Mouse (Mus musculus) left cerebral cortex, adult 11 months (tissue): Measurements from ENCODE around the gene Unc119.

Experiments used
- DNase-seq: peaks from one replicate; pipeline ENCODE4 v3.0.0; 2022; ENCODE audit warnings: low spot score

Gene Unc119

DNA sequence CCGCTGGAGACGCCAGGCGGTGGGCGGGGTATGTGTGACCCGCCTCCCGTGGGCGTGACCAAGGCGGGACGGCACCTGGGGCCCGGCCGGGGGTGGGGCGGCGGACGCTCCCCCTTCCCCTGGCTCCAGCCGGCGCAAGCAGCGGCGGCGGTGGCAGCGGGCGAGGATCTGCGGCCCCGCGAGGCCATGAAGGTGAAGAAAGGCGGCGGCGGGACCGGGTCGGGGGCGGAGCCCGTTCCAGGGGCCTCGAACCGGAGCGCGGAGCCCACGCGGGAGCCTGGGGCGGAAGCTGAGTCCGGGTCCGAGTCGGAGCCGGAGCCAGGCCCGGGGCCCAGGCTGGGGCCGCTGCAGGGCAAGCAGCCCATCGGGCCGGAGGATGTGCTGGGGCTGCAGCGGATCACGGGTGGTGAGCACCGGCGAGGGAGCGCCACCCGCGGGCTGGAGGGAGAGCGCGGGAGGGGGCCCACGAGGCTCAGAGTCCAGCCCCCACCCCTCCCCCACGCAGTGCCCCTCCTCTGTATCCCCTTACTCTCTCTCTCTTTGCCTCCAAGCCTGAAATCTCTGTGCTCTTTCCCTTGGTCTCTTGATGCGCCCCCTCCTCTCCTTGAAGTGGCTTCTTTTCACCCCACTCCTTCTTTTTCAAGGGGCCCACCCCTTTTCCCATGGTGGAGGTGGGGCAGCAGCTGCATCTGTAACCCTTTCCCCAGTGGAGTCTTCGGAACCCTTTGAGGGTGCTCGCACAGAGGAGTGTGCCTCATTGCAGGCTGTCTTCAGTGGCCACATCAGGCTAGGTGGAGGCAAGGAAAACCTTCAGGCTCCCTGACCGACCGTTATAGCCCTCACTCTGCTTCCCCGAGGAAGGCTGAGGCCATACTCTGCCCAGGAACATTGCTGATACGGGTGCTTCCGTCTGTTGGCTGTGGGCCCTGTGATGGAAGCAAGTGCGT lies at the start of gene Unc119:
Gene Unc119 (plus strand): TSS at position 102 of the 947 bp plus-strand sequence.
- peak; percentile 54 for DNase-seq

DNA sequence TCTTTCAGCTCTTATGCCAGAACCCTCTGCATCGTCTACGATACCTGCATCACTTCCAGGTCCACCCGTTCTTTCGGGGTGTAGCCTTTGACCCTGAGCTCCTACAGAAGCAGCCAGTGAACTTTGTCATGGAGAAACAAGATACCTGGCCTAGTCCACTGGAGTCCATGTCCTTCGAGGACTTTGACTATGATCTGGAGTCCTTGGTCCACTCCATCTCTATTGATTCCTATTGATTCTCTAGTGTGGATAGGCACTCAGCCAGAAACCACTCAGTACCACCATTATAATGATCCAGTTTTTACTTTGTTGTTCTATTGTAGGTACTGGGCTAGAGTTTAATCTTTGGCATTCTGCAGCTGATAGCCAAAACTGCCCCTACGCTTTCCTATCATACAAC lies 48.7 kb upstream of the Unc119 start:
- DNase-seq = no peak

DNA sequence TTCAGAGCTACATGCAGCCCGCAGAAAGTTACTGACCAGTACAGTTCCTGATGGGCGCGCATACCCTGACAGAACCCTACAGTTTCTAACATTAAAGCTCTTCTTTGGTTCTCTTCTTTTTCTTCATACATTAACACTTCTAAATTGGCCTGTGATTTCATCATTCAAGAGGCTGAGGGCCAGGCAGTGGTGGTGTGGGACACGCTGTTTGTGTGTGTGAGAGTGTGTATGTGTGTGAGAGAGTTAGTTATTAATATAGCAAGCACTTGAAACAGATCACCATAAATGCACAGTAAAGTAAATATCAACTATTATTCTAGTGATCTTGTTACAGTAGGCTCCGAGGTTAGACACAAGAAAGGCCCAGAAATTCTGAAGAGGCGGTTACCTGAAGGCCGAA lies 42.4 kb upstream of the Unc119 start:
- DNase-seq = no peak

DNA sequence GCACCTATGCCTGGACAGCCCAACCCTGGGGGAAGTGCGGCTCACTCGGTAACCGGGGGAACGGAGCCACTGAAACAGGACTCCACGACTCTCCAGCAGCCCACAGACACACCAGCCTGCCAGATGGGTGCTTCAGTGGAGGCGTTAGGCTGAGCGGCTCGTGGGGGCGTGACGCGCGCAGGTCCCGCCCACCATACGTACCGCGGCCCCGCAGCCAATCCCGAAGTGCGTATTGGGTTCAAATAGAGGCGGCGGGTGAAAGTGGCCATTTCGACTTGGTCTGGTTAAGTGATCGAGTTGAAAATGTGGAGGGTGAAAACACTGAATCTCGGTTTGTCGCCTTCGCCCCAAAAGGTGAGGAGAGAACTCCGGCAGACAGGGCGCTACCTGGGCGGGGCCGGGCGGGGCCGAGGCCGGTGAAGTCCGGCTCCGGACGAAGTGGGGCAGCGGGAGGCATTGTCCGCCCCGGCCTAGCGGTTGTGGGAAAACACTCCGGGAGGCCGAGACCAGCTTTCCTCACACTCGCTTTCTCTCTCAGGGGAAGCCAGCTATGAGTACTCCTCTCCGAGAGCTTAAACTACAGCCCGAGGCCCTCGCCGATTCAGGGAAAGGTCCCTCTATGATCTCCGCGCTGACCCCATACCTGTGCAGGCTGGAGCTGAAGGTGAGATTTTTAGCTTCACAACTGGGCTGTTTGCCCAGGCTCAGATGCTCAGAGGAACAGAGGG lies 41.8 kb upstream of the Unc119 start, which contains the start of gene Spag5:
Gene Spag5 (plus strand): TSS at position 173 of the 728 bp plus-strand sequence.
- DNase-seq = peak; percentile 85

DNA sequence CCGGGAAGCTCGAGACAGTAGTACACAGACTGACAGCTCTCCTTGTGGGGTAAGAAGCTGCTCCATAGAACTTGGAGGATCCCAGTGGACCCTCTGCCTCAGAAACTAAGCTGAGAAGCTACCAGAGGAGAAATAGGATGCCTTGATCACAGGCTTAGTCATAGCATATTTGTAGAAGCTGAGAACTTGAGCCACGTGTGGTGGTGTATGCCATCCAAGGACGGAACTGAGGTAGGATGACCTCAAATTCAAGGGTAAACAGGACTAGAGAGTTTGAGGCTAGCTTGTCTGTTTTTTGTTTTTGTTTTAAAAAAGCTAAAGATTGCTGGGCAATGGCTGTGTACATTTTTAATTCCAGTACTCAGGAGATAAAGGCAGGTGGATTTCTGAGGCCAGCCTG lies 38.0 kb upstream of the Unc119 start:
- no peak for DNase-seq

DNA sequence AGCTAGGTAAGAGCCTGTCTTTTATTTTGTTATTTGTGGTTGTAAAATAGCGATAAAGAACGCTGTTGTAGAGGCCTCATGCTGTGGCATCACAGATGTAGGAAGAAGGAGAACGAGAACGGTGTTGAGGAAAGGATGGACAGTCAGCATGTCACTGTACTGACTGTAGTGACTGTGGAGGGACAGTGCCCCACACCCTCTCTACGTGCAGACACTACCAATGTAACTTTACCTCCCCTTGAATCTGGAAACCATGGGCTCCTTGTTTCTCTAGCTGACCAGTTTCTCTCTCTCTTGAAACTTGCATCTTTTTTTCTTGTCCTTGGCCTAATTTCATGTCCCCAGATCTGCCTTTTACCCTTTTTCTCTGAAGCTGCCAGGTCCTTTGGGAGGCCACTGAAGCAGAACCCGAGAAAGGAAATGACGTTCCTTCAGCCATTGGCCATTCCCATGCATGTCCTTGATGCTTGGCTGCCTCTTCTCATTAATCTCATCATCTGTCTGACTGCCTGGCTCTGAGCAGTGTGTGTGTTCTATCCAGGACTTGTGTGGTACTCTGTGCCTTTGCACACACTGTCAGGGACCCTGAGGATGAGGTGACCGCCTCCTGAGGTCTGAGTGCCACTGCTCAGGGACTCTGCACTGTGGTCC lies 32.3 kb upstream of the Unc119 start:
- no peak for DNase-seq

DNA sequence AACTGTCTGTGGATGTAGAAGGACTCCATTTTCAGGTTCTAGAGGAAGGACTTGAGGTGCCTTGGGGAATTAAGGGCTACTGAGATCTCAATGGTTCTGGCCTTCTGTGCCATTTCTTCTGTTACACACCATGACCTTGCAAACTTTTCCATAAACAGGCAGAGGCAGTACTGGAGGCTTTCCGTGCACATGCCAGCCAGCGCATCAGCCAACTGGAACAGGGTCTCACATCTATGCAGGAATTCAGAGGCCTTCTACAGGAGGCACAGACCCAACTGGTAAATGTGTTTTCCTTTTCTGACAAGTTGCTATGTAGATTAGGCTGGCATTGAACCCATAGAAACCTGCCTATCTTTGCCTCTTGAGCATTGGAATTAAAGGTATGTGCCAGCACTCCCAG lies 29.6 kb upstream of the Unc119 start:
- DNase-seq = no peak

DNA sequence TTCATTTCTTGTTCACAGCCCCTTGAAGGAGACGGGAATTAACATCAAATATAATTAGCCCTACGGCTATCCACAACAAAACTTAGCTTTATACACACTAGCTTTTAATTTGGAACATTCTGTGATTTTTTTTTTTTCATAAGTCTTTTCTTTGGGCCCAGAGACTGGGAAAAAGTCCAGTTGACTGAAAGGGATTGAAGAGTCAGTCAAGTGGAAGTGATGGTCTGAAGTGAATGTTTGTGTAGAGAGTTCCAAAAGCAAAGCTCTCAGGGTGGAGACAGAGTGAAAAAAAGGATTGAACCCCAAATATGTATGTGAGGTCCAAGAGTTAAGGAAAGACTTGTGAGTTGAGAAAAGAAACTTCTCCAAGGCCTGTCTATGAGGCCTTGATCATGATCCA lies 24.9 kb upstream of the Unc119 start:
- no peak for DNase-seq

DNA sequence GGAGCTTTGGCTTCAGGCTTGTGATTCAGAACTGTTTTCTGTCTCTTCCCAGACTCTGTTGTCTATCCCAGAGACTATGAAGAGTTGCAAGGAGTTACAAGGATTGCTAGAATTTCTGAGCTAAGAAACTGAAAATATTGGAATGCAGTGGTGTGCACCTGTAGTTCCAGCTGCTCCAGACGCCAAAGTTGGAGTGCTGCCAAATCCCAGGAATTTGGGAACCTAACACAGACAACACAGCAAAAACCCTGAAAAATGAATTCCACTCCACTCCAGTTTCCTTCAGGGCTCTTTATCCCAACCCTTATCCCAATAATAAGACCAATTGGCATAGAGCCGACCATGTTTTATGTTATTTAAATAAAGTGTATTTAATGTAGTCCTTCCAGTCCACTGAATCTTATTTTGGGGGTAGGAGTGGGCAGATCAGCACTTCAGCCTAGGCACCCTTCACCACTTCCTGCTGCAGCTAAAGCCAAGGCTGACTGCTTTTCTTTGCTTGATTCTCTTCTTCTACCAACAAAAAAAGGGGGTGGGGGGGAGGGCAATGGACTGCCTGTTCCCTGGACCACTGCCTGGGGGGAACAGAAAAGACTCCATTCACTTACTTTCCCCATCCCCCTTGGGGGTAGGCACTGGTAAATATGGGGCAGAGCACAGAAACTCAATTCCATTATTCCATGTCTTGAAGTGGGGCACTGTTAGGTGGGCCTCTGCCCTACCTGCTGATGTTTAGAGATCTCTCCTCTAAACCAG lies 21.0 kb upstream of the Unc119 start:
- DNase-seq = no peak

DNA sequence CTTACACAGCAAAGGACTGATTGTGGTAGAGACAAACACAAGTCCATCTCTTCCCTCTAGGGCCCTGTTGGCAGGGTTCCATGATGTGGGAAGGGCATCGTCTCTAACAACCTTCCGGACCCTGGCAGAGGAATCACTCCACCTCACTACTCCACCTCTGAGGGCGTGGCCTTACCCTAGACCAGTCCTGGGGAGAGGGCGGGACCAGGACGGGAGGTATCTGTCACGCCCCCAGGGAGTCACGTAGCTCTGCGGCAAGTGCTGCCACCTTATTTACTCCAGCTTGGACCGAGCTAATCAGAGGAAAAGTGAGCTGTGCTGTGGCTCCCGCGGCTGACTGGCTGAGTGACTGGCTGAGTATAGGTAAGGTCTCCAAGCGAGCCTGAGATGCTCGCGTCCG lies 20.4 kb upstream of the Unc119 start, which contains the start of gene Aldoc:
Gene Aldoc (plus strand): TSS at position 109 of the 400 bp plus-strand sequence.
- peak; percentile 84 for DNase-seq

DNA sequence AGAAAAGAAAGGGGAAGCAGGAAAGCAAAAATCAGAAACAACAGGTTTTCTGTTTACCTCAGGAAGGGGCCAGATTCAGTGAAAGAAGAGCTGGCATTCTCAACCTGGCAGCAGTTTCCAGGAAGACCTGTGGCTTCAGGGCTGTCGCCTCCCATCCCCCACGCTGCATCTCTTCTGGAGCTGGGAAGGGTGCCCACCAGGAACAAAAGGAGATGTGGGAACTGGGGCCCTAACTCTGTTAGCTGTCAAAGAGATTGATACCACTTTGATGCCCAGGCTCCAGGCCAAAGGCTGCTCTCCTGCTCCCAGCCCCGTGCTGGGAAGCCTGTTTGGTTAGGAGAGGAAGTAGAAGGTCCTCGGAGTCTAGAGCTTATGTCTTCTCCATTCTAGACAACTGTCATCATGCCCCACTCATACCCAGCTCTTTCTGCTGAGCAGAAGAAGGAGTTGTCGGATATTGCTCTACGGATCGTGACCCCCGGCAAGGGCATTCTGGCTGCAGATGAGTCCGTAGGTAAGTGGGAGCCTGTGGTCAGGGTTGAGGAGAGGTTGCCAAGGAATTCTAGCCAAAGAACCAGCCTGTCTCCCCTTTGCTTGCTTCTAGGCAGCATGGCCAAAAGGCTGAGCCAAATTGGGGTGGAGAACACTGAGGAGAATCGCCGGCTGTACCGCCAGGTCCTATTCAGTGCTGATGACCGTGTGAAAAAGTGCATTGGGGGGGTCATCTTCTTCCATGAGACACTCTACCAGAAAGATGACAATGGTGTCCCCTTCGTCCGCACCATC lies 19.1 kb upstream of the Unc119 start:
- DNase-seq = no peak

DNA sequence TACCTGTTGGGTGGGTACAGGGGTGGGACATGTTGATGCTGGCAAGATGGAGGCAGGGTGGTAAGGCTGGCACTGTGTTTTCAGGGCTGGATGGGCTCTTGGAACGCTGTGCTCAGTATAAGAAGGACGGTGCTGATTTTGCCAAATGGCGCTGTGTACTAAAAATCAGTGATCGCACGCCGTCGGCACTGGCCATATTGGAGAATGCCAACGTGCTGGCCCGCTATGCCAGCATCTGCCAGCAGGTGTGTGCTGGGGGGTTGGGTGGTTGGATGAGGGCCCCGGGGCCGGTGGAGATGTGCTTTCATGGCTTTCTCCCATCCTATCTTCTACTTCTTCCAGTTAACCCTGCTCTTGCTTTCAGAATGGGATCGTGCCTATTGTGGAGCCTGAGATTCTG lies 18.3 kb upstream of the Unc119 start:
- no peak for DNase-seq

DNA sequence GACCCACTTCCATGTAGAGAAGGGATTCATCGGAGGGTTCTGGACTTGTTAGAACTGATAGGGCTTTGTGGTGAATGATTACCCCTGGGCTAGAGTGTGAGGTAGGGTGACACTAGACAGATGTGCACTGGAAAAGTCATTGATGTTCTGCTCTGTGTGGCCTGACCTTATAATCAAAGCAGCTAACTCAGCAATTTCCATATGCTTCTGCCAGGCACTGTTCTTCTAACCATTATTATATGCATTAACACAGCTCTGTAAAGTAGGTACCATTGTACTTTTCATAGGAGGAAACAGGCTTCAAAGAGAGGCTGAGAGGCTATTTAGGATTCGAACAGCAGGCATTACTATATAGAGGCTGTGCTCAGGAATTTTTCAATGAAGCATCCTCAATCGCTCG lies 16.1 kb upstream of the Unc119 start:
- no peak for DNase-seq

DNA sequence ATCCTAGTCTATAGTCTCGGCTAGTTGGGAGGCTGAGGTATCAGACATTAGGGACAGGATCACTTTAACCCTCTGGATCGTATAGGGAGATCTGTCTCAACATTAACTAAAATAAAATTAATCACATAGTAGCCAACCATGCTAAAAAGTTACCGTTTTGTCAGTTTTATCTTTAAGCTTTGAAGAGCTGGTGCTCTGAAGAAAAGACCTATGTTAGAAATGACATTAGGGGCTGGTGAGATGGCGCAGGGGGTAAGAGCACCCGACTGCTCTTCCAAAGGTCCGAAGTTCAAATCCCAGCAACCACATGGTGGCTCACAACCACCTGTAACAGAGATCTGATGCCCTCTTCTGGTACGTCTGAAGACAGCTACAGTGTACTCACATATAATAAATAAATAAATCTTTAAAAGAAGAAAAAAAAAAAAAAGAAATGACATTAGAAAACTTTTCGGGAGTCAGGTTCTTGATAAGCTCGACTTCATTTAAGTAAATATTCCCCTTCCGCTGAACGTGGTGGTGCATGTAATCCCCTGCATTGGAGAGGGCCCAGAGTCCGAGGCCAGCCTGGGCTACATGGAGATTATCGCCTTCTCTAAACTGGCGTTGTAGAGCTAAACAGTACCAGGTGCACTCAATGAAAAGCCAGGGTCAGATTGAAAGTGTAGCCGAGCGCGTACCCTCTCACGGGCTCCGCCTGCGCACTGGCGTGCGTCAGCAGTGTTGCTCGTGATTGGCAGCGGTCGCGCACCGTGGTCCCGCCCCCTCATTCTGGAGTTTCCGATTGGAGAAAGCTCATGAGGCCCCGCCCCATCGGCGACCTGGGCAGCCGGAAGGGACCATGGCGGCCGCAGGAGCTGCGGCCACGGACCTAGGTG lies 15.4 kb upstream of the Unc119 start, which contains the start of gene Pigs:
Gene Pigs (plus strand): TSS at position 782 of the 878 bp plus-strand sequence.
- peak; percentile 92 for DNase-seq

DNA sequence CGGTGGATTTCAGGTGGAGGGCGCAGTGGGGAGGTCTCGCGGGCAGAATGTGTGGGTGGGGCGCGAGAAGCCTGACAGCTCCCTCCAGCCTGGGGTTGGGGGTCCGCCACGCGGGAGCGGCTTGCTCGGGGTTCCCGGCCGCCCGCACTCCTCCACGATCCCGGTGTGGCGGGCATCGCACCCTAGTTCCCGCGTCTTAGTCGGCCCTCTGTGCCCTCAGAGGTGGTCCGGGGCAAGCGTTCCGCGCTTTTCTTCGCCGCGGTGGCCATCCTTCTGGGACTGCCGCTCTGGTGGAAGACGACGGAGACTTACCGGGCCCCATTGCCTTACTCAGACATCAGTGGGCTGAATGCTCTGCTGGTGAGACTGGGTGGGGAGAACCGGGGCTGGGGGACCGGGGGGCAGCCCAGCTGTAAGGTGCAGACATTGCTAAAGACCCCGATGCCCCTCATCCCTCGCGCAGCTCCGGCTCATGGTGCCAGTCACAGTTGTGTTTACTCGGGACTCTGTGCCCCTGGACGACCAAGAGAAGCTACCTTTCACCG lies 14.7 kb upstream of the Unc119 start:
- DNase-seq = no peak

DNA sequence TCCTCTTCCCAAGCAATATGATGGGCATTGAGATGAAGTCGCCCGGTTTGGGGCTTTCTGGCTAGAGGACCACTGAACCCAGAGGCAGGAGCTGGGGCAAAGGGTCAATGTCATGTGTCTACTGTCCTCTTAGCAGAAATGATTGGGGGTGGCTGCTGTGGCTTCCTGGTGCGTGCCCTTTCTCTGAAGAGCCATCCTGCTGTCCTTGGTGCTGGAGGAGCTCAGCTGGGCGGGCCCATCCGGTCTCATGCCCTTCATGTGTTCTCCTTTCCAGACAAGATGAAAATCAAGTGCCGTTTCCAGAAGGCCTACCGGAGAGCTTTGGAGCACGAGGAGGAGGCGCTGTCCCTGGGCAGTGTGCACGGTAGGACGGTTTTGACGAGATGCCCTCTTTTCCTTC lies 10.6 kb upstream of the Unc119 start:
- DNase-seq = no peak

DNA sequence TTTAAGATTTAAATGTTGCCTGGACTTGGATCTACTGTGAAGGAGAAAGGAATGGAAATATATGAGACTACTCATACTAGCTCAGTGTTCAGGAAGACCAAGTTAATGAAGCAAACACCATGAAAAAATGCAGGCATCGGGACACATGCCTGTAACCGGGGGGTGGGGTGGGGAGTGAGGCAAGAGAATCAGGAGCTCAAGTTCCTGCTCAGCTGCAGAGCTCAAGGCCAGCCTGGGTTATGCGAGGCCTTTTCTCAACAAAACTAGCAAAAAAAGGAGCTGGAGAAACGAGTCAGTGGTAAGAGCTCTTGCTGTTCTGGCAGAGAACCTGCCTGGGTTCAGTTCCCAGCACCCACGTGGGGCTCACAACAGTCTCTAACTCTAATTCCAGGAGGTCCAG lies 9.3 kb upstream of the Unc119 start:
- DNase-seq = no peak

DNA sequence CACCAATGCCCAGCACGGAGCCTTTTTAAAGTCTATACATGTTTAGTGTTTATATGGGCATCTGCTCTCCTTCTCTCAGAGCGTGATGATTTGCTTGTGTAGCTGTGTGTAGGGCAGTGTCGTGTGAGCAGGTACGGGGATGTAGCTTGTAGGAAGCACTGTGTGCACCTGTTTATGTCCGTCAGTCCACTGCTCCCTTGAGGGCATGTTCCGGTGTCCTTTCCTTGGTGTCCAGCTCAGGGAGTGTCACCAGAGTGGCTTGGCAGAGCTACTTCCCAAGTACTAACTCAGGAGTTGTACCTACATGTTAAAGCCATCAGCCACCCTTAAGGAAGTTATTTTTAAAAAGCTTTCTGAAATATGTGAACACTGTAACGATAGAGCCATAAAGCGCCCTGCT lies 6.2 kb upstream of the Unc119 start:
- DNase-seq = no peak

DNA sequence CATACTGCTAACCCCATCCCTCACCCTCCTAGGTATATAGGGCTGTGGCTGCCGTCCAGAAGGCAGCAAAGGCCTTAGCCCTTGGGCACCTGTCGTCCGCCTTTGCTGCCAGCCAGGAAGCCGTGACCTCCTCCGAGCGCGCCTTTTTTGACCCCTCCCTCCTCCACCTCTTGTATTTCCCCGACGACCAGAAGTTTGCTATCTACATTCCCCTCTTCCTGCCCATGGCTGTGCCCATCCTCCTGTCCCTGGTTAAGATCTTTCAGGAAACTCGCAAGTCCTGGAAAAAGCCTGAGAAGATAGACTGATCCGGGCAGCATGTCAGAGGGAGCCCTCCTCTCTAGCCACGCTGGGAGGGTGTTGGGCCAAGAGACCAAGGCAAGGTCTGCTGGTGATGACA lies 1.6 kb upstream of the Unc119 start:
- no peak for DNase-seq
